Mouse (Mus musculus) forebrain, embryonic 10.5 days (tissue): ENCODE data around the gene Gfer. TPM values are rescaled to one million over a fixed set of nuclear protein-coding genes. Genes with fewer than 3 reads are reported as not detected.

ENCODE experiments used
- DNase-seq: peaks from one replicate; pipeline ENCODE4 v3.0.0-alpha.2; 2017; ENCODE audit warnings: low spot score; ENCODE audit errors: extremely low spot score
- H3K27ac ChIP-seq: fragments of 300-500 bp; sonication (generic); 2 replicates; pipeline ENCODE4 v1.5.1; 2016; ENCODE audit warnings: mild to moderate bottlenecking
- H3K27me3 ChIP-seq: fragments of 300-500 bp; sonication (generic); 2 replicates; pipeline ENCODE4 v1.6.1; 2016; ENCODE audit warnings: mild to moderate bottlenecking; ENCODE audit not compliant: poor library complexity, severe bottlenecking
- H3K36me3 ChIP-seq: fragments of 300-500 bp; sonication (generic); replicated peaks from 2 replicates; pipeline ENCODE4 v1.6.1; 2016; ENCODE audit warnings: mild to moderate bottlenecking, moderate library complexity
- H3K4me1 ChIP-seq: fragments of 300-500 bp; sonication (generic); 2 replicates; pipeline ENCODE4 v1.6.1; 2016
- H3K4me3 ChIP-seq: fragments of 300-500 bp; sonication (generic); 2 replicates; pipeline ENCODE4 v1.5.1; 2016; ENCODE audit warnings: mild to moderate bottlenecking, moderate library complexity
- H3K9me3 ChIP-seq: fragments of 300-500 bp; sonication (generic); 2 replicates; pipeline ENCODE4 v1.6.1; 2016; ENCODE audit warnings: mild to moderate bottlenecking, moderate library complexity
- WGBS: fragments of 180-500 bp; shearing (Covaris S2); methylation state at CpG from one replicate; pipeline ENCODE4 v1.1.7; 2016; 5-methylcytosine and 5-hydroxymethylcytosine counted together
- polyA plus RNA-seq: library from polyadenylated mRNA; unstranded; fragments of >200 nt; fragmentation: Nextera tagmentation; extraction: Ambion mirVana; gene quantifications from 2 replicates; pipeline ENCODE4 v1.2.1, GENCODE M21; 2016

Gene Gfer
- polyA plus RNA-seq, 1 experiment from 2014 or later, result 57.7 TPM

GRCm38 (mm10) chr17:24697985-24698384 lies 2.0 kb upstream of the Gfer start:
- no peaks in the 10 kb centered on the region for H3K9me3 ChIP-seq
- 0 out of 2 replicates have a peak overlapping the region, but pooled peaks have one; percentile 13 for H3K27ac ChIP-seq
- WGBS, result 26% methylated on average over 5 of the region's 5 CpGs
- peaks cover 49% of the 10 kb centered on the region for H3K36me3 ChIP-seq
- peaks cover 41% of the 10 kb centered on the region for H3K4me1 ChIP-seq
- 0 out of 2 replicates have a peak overlapping the region, but pooled peaks have one; percentile 12 for H3K4me3 ChIP-seq
- DNase-seq, result no peak
- H3K27me3 ChIP-seq, result 0 out of 2 replicates have a peak, but pooled peaks cover 6% of the 10 kb centered on the region

GRCm38 (mm10) chr17:24695326-24696010 lies 488 bp downstream of the Gfer start:
- DNase-seq, result no peak
- WGBS, result 7% methylated on average over 51 of the region's 51 CpGs
- H3K9me3 ChIP-seq, result no peaks in the 10 kb centered on the region
- peaks cover 24% of the 10 kb centered on the region for H3K27me3 ChIP-seq
- H3K4me1 ChIP-seq, result peaks cover 41% of the 10 kb centered on the region
- H3K36me3 ChIP-seq, result peaks cover 36% of the 10 kb centered on the region
- peak overlapping the region; percentile 84 for H3K4me3 ChIP-seq
- H3K27ac ChIP-seq, result peak overlapping the region; percentile 94

- Histone ChIP-seq H3K36me3 (peaks cover 23% of the 10 kb centered on the region), H3K9me3 (no peaks in the 10 kb centered on the region), H3K4me3 (no peak overlapping the region), H3K4me1 (peaks cover 46% of the 10 kb centered on the region), H3K27me3 (peaks cover 49% of the 10 kb centered on the region), H3K27ac (no peak overlapping the region)
- WGBS, result 87% methylated on average over 5 of the region's 5 CpGs
- DNase-seq, result no peak
These were observed 3.6 kb downstream of the Gfer start for GRCm38 (mm10) chr17:24692385-24692784.

- peaks cover 23% of the 10 kb centered on the region for H3K36me3 ChIP-seq
- peaks cover 68% of the 10 kb centered on the region for H3K27me3 ChIP-seq
- H3K4me3 ChIP-seq, result peak within 1 kb of the TSS; percentile 74
- H3K9me3 ChIP-seq, result no peaks in the 10 kb centered on the region
- H3K27ac ChIP-seq, result peak within 1 kb of the TSS; percentile 82
- DNase-seq, result peak; percentile 43
- WGBS, result under 1% methylated on average over 53 of the region's 55 CpGs
- H3K4me1 ChIP-seq, result peaks cover 36% of the 10 kb centered on the region
These were observed 6.5 kb downstream of the Gfer start, which contains the start of gene Syngr3 for GRCm38 (mm10) chr17:24689251-24690081. Gene Syngr3 (minus strand): TSS chr17:24689955.

GRCm38 (mm10) chr17:24687599-24687998 lies 8.4 kb downstream of the Gfer start:
- peaks cover 32% of the 10 kb centered on the region for H3K4me1 ChIP-seq
- H3K27me3 ChIP-seq, result peaks cover 68% of the 10 kb centered on the region

GRCm38 (mm10) chr17:24687146-24687595 lies 8.8 kb downstream of the Gfer start:
- Histone ChIP-seq H3K27ac (0 out of 2 replicates have a peak overlapping the region, but pooled peaks have one; percentile 35), H3K4me3 (peak overlapping the region; percentile 44), H3K36me3 (peaks cover 13% of the 10 kb centered on the region), H3K9me3 (no peaks in the 10 kb centered on the region), H3K27me3 (peaks cover 66% of the 10 kb centered on the region), H3K4me1 (peaks cover 32% of the 10 kb centered on the region)
- no peak for DNase-seq
- WGBS, result 2% methylated on average over 25 of the region's 25 CpGs

More at GRCm38 (mm10) chr17:24687599-24687998, 8.4 kb downstream of the Gfer start:
- peaks cover 13% of the 10 kb centered on the region for H3K36me3 ChIP-seq
- WGBS, result 18% methylated on average over 23 of the region's 23 CpGs
- H3K27ac ChIP-seq, result 0 out of 2 replicates have a peak overlapping the region, but pooled peaks have one; percentile 35
- H3K4me3 ChIP-seq, result peak overlapping the region; percentile 44
- no peaks in the 10 kb centered on the region for H3K9me3 ChIP-seq
- no peak for DNase-seq

- Histone ChIP-seq H3K27me3 (peaks cover 60% of the 10 kb centered on the region), H3K9me3 (no peaks in the 10 kb centered on the region), H3K4me1 (peaks cover 32% of the 10 kb centered on the region), H3K27ac (no peak overlapping the region), H3K36me3 (peaks cover 16% of the 10 kb centered on the region), H3K4me3 (peak overlapping the region; percentile 35)
- 25% methylated on average over 16 of the region's 16 CpGs for WGBS
- no peak for DNase-seq
These were observed 9.4 kb downstream of the Gfer start for GRCm38 (mm10) chr17:24686514-24686913.

- peaks cover 75% of the 10 kb centered on the region for H3K36me3 ChIP-seq
- no peak for DNase-seq
These were observed 18.4 kb downstream of the Gfer start for GRCm38 (mm10) chr17:24677500-24678080.

GRCm38 (mm10) chr17:24676877-24677276 lies 19.1 kb downstream of the Gfer start:
- Histone ChIP-seq H3K4me3 (no peak overlapping the region), H3K27me3 (no peaks in the 10 kb centered on the region), H3K9me3 (no peaks in the 10 kb centered on the region), H3K27ac (no peak overlapping the region), H3K36me3 (peaks cover 70% of the 10 kb centered on the region), H3K4me1 (peaks cover 16% of the 10 kb centered on the region)
- no peak for DNase-seq
- whole genome bisulfite sequencing, result 96% methylated on average over 5 of the region's 5 CpGs

More at GRCm38 (mm10) chr17:24677500-24678080, 18.4 kb downstream of the Gfer start:
- Histone ChIP-seq H3K4me3 (no peak overlapping the region), H3K27ac (no peak overlapping the region), H3K4me1 (peaks cover 9% of the 10 kb centered on the region), H3K9me3 (no peaks in the 10 kb centered on the region), H3K27me3 (no peaks in the 10 kb centered on the region)
- WGBS, result 92% methylated on average over 24 of the region's 24 CpGs

GRCm38 (mm10) chr17:24676187-24676586 lies 19.8 kb downstream of the Gfer start:
- Histone ChIP-seq H3K4me1 (peaks cover 23% of the 10 kb centered on the region), H3K36me3 (peaks cover 63% of the 10 kb centered on the region), H3K27me3 (no peaks in the 10 kb centered on the region), H3K27ac (no peak overlapping the region), H3K9me3 (no peaks in the 10 kb centered on the region), H3K4me3 (no peak overlapping the region)
- WGBS, result 61% methylated on average over 2 of the region's 2 CpGs
- peak; percentile 63 for DNase-seq

- Histone ChIP-seq H3K27me3 (no peaks in the 10 kb centered on the region), H3K27ac (no peak overlapping the region), H3K4me1 (peaks cover 35% of the 10 kb centered on the region), H3K9me3 (no peaks in the 10 kb centered on the region), H3K36me3 (peaks cover 44% of the 10 kb centered on the region), H3K4me3 (no peak overlapping the region)
- DNase-seq, result no peak
- WGBS, result 93% methylated on average over 7 of the region's 7 CpGs
These were observed 21.7 kb downstream of the Gfer start for GRCm38 (mm10) chr17:24674277-24674676.

GRCm38 (mm10) chr17:24672141-24672540 lies 23.8 kb downstream of the Gfer start:
- H3K4me1 ChIP-seq, result peaks cover 44% of the 10 kb centered on the region
- WGBS, result 34% methylated on average over 5 of the region's 5 CpGs
- peak overlapping the region; percentile 32; the same call in 1 of the 2 replicates for H3K4me3 ChIP-seq
- no peaks in the 10 kb centered on the region for H3K9me3 ChIP-seq
- no peaks in the 10 kb centered on the region for H3K27me3 ChIP-seq
- DNase-seq, result no peak
- peaks cover 22% of the 10 kb centered on the region for H3K36me3 ChIP-seq
- H3K27ac ChIP-seq, result no peak overlapping the region
